Comparison of ENCODE assay signal across 9 mouse cellular contexts in genomic region chr1:175128525-175128924, GRCm38 (mm10).
DNase-seq lines count a peak whose midpoint lies in the region; ATAC-seq and TF ChIP-seq lines count a peak whose summit lies in the region.
"Had no signal": no experiment of that assay in that cellular context is flagged by ENCODE, and none has a peak within 500 bp of the region (broad histone marks: within the 10 kb centered on the region; RNA-seq: fewer than 3 reads in every experiment).

No protein-coding gene starts in this region.

- WGBS in hindbrain, embryonic 12.5 days: 40% methylated on average over 2 of the region's 2 CpGs
- 60% methylated on average over 2 of the region's 2 CpGs for WGBS in hindbrain, embryonic 11.5 days
- 45% methylated on average over 2 of the region's 2 CpGs for WGBS in stomach, embryonic 14.5 days
- 30% methylated on average over 2 of the region's 2 CpGs for WGBS in stomach, postnatal 0 days

- ATAC-seq in hindbrain, embryonic 12.5 days (ENCODE audit: low FRiP score): peak; percentile 52
- ATAC-seq in hindbrain, embryonic 11.5 days (ENCODE audit: low FRiP score): no peak
- ATAC-seq in stomach, embryonic 14.5 days (ENCODE audit: insufficient number of reproducible peaks, insufficient read depth, low FRiP score, low read depth): no peak
- ATAC-seq in stomach, postnatal 0 days (ENCODE audit: low FRiP score, low TSS enrichment): no peak
- no peak for ATAC-seq in CD4-positive, CD25-positive, alpha-beta regulatory T cell, adult 4 months

- DNase-seq in hindbrain, embryonic 11.5 days (ENCODE audit: low spot score): no peak
- no peak for DNase-seq in stomach, postnatal 0 days (ENCODE audit: low spot score)
- peak; percentile 15 for DNase-seq in kidney, postnatal 10 days
- DNase-seq in spleen, adult 12 weeks (ENCODE audit: low spot score): no peak
- no peak for DNase-seq in gastrocnemius, postnatal 25 days

- no peak overlapping the region for H3K4me2 ChIP-seq in hindbrain, embryonic 12.5 days (replicated peaks)
- no peak overlapping the region for H3K4me2 ChIP-seq in hindbrain, embryonic 11.5 days (replicated peaks; ENCODE audit: low read depth, low read length)
- H3K4me2 ChIP-seq in stomach, embryonic 14.5 days (replicated peaks; ENCODE audit: low read depth, low read length): no peak overlapping the region
- H3K4me2 ChIP-seq in stomach, postnatal 0 days (replicated peaks; ENCODE audit: low read depth): no peak overlapping the region

- no peak overlapping the region for H3K9ac ChIP-seq in hindbrain, embryonic 12.5 days
- H3K9ac ChIP-seq in hindbrain, embryonic 11.5 days (ENCODE audit: low read depth, low read length): no peak overlapping the region
- no peak overlapping the region for H3K9ac ChIP-seq in stomach, embryonic 14.5 days (replicated peaks; ENCODE audit: low read depth, low read length)
- H3K9ac ChIP-seq in stomach, postnatal 0 days (ENCODE audit: low read length): no peak overlapping the region

- H3K4me3 ChIP-seq in hindbrain, embryonic 12.5 days: no peak overlapping the region
- no peak overlapping the region for H3K4me3 ChIP-seq in hindbrain, embryonic 11.5 days (ENCODE audit: low read depth, low read length)
- H3K4me3 ChIP-seq in stomach, embryonic 14.5 days (ENCODE audit: low read depth, low read length): no peak overlapping the region
- no peak overlapping the region for H3K4me3 ChIP-seq in stomach, postnatal 0 days (ENCODE audit: low read depth, low read length)
- H3K4me3 ChIP-seq: megakaryocyte, embryonic 14.5 days had no signal

- no peak overlapping the region for H3K27ac ChIP-seq in hindbrain, embryonic 12.5 days
- H3K27ac ChIP-seq in hindbrain, embryonic 11.5 days (ENCODE audit: low read depth, low read length): no peak overlapping the region
- H3K27ac ChIP-seq in stomach, embryonic 14.5 days (ENCODE audit: low read length): peak overlapping the region; percentile 55; the same call in 1 of the 2 replicates
- H3K27ac ChIP-seq in stomach, postnatal 0 days (replicated peaks): no peak overlapping the region

- no peaks in the 10 kb centered on the region for H3K27me3 ChIP-seq in hindbrain, embryonic 12.5 days
- H3K27me3 ChIP-seq in hindbrain, embryonic 11.5 days (ENCODE audit: control insufficient read depth, insufficient read depth, low read length): no peaks in the 10 kb centered on the region
- no peaks in the 10 kb centered on the region for H3K27me3 ChIP-seq in stomach, embryonic 14.5 days (ENCODE audit: control insufficient read depth, insufficient read depth, low read length)
- no peaks in the 10 kb centered on the region for H3K27me3 ChIP-seq in stomach, postnatal 0 days (ENCODE audit: control insufficient read depth, insufficient read depth, low read length)
- H3K27me3 ChIP-seq: megakaryocyte, embryonic 14.5 days had no signal

- no peak for TF ChIP-seq CTCF in stomach, postnatal 0 days (IDR thresholded peaks at IDR 0.05; ENCODE audit: low read depth)

- H3K36me3 ChIP-seq in hindbrain, embryonic 12.5 days: no peaks in the 10 kb centered on the region
- no peaks in the 10 kb centered on the region for H3K36me3 ChIP-seq in hindbrain, embryonic 11.5 days (ENCODE audit: control insufficient read depth, insufficient read depth, low read length)
- H3K36me3 ChIP-seq in stomach, embryonic 14.5 days (ENCODE audit: control insufficient read depth, insufficient read depth, low read length): no peaks in the 10 kb centered on the region
- H3K36me3 ChIP-seq in stomach, postnatal 0 days (ENCODE audit: control insufficient read depth, insufficient read depth, low read length): no peaks in the 10 kb centered on the region

- no peaks in the 10 kb centered on the region for H3K9me3 ChIP-seq in hindbrain, embryonic 12.5 days (replicated peaks)
- H3K9me3 ChIP-seq in hindbrain, embryonic 11.5 days (ENCODE audit: control insufficient read depth, low read length): no peaks in the 10 kb centered on the region
- no peaks in the 10 kb centered on the region for H3K9me3 ChIP-seq in stomach, embryonic 14.5 days (ENCODE audit: control insufficient read depth, low read depth, low read length)
- no peaks in the 10 kb centered on the region for H3K9me3 ChIP-seq in stomach, postnatal 0 days (ENCODE audit: control insufficient read depth, low read length)
- H3K9me3 ChIP-seq: megakaryocyte, embryonic 14.5 days had no signal

- TF ChIP-seq EP300 in stomach, postnatal 0 days (optimal IDR thresholded peaks at IDR 0.05): no peak

- no peaks in the 10 kb centered on the region for H3K4me1 ChIP-seq in hindbrain, embryonic 12.5 days
- no peaks in the 10 kb centered on the region for H3K4me1 ChIP-seq in hindbrain, embryonic 11.5 days (replicated peaks; ENCODE audit: control insufficient read depth, insufficient read depth, low read length)
- 0 out of 2 replicates have a peak, but pooled peaks cover 3% of the 10 kb centered on the region for H3K4me1 ChIP-seq in stomach, embryonic 14.5 days (ENCODE audit: control insufficient read depth, insufficient read depth, low read length)
- no peaks in the 10 kb centered on the region for H3K4me1 ChIP-seq in stomach, postnatal 0 days (replicated peaks; ENCODE audit: control insufficient read depth, insufficient read depth)
- H3K4me1 ChIP-seq: megakaryocyte, embryonic 14.5 days had no signal
